Mouse (Mus musculus): ENCODE data around the gene Zfp568.

Zfp568 gene

GRCm38 (mm10) chr7:30048126-30048525 lies 64.4 kb downstream of the Zfp568 start:
- no peak for DNase-seq (ENCODE audit: extremely low read depth, insufficient read length, low spot score)

- DNase-seq (ENCODE audit: extremely low read depth, insufficient read length, low spot score): peak; percentile 66
Measured at GRCm38 (mm10) chr7:30050882-30051548, 67.3 kb downstream of the Zfp568 start, which contains the start of gene Zfp14. TSS of gene Zfp14 (minus strand) at chr7:30051380.

GRCm38 (mm10) chr7:30053591-30053990 lies 69.8 kb downstream of the Zfp568 start:
- DNase-seq (ENCODE audit: extremely low read depth, insufficient read length, low spot score): no peak

- DNase-seq (ENCODE audit: extremely low read depth, insufficient read length, low spot score): no peak
Measured at GRCm38 (mm10) chr7:30060341-30060740, 76.6 kb downstream of the Zfp568 start.

GRCm38 (mm10) chr7:30062478-30062877 lies 78.7 kb downstream of the Zfp568 start:
- DNase-seq (ENCODE audit: extremely low read depth, insufficient read length, low spot score): no peak

- DNase-seq (ENCODE audit: extremely low read depth, insufficient read length, low spot score): no peak
Measured at GRCm38 (mm10) chr7:30064622-30065021, 80.9 kb downstream of the Zfp568 start.

GRCm38 (mm10) chr7:30072146-30073028 lies 88.6 kb downstream of the Zfp568 start, which contains the start of gene Zfp82:
TSS of gene Zfp82 (minus strand) at chr7:30072900.
- DNase-seq (ENCODE audit: extremely low read depth, insufficient read length, low spot score): peak; percentile 87

Data from 3134 (cell line).